Mouse (Mus musculus) left cerebral cortex, adult 2 months (tissue): Measurements from ENCODE around the gene Pnmt. TPM values are rescaled to one million over a fixed set of nuclear protein-coding genes. Genes with fewer than 3 reads are reported as not detected.

Source experiments
- DNase-seq, 2 experiments: peaks; one replicate each; pipeline ENCODE4 v3.0.0; 2021 to 2022; ENCODE audit warnings: low spot score in 2 of 2, mixed read lengths in 1 of 2; ENCODE audit errors: extremely low spot score in 1 of 2
- H3K27ac ChIP-seq: fragments of 200-600 bp; 2 replicates; pipeline ENCODE4 v1.8.1; 2022
- H3K4me3 ChIP-seq: fragments of 200-600 bp; 2 replicates; pipeline ENCODE4 v1.8.1; 2022
- CTCF ChIP-seq: fragments of 200-600 bp; IDR thresholded peaks from 2 replicates; pipeline ENCODE4 v1.8.1; 2022; ENCODE audit warnings: antibody characterized with exemption, mild to moderate bottlenecking, moderate library complexity
- intact Hi-C: fragments of 180-260 bp; cut with DNase I; formaldehyde crosslinking; loops from one replicate; pipeline ENCODE4 v1.15.1; 2025
- total RNA-seq, 2 experiments: library from RNA; stranded (reverse); gene quantifications; 2 replicates each; pipeline ENCODE4 v1.2.3; 2021

Pnmt gene
- total RNA-seq, 2 experiments from 2014 or later = 0.51 TPM; not detected in 1

DNA sequence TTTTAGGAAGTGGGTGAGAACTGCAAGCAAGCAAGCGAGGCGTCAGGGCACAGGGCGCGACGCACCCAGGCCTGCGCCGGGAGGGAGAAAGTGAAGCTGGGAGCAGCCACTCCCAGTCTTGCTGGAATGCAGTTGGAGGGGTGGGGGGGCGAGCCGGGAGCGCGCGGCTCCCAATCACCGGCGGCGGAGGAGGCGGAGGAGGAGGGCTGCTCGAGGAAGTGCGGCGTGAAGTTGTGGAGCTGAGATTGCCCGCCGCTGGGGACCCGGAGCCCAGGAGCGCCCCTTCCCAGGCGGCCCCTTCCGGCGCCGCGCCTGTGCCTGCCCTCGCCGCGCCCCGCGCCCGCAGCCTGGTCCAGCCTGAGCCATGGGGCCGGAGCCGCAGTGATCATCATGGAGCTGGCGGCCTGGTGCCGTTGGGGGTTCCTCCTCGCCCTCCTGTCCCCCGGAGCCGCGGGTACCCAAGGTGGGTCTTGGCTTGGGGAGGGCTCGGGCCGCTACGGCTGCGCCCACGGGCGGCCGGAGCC, 26.1 kb downstream of the Pnmt start, which contains the start of gene Erbb2:
Gene Erbb2, plus strand, starts transcription at position 198 of the 524 bp plus-strand sequence.
- H3K27ac ChIP-seq = no peak within 1 kb of the TSS
- peak; percentile 26 to 41 for DNase-seq
- intact Hi-C loops = no loop called here

DNA sequence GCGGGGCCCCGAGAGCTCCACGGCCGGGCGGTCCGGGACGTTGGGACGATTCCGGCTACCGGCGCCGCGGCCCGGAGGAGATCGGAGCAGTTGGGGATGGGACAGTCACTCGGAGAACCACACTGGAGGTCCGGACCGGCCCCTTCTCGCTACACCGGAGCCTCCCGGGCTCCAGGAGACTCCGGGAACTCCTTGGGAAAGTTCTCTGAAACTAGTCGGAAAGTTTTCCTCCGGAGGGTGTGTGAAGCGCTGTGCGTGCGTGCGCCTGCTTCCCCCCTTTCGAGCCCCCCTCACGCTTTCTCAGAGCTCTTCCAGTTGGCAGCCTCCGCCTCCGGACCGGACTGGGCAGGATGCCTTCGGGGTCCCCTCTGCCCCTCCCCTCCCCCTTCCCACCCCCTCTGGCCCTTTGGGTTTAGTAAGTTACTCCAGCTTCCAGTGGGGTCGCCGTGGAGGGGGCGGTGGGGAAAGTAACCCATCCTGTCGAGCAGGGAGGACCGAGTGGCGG, 26.6 kb downstream of the Pnmt start:
- H3K27ac ChIP-seq = no peak overlapping the region
- no peak for TF ChIP-seq CTCF
- intact Hi-C loops = no loop called here
- peak overlapping the region; percentile 46 for H3K4me3 ChIP-seq
- DNase-seq = no peak

More for the DNA sequence above, 26.1 kb downstream of the Pnmt start, which contains the start of gene Erbb2:
- no peak for TF ChIP-seq CTCF
- H3K4me3 ChIP-seq = peak within 1 kb of the TSS; percentile 46

DNA sequence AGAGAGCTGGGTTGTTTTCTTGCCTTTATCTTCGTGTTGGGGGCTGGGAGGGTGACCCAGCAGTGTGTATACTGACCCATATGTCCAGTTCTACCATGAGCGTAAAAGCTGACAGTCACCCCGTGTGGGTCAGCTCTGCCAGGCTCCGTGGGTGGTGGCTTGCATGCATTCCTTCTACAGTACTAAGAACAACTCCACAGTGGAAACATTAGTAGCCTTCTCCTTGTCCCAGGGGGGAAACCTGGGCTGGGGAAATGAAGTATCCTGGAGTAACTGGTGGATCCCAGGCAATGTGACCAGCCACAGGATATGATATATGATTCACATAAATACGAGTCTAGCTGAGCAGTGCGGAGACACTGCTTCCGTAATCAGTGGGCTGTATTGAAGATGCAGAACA, 27.5 kb downstream of the Pnmt start:
- H3K4me3 ChIP-seq = no peak overlapping the region
- no peak for TF ChIP-seq CTCF
- intact Hi-C loops = no loop called here
- no peak overlapping the region for H3K27ac ChIP-seq
- no peak for DNase-seq

DNA sequence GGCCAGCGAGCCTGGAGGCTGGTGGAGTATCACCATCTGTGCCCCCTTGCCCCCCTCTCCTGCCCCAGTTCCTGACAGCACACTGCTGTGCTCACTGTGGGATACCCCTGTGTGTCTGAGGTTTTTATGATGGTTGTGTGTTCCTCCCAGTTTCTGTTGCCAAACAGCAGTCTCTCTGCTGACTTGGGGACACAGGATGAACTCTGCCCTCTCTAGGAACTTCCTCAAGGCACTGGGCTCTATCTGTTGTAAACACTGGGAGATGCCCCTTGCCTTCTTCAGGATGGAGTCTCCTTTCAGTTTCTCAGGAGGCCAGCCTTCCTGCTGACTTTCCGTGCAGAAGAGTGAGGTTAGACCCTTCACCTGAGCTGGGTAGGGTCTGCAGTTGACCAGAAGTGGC, 27.9 kb downstream of the Pnmt start:
- TF ChIP-seq CTCF = no peak
- intact Hi-C loops = no loop called here
- Histone ChIP-seq H3K27ac (no peak overlapping the region), H3K4me3 (no peak overlapping the region)
- no peak for DNase-seq

DNA sequence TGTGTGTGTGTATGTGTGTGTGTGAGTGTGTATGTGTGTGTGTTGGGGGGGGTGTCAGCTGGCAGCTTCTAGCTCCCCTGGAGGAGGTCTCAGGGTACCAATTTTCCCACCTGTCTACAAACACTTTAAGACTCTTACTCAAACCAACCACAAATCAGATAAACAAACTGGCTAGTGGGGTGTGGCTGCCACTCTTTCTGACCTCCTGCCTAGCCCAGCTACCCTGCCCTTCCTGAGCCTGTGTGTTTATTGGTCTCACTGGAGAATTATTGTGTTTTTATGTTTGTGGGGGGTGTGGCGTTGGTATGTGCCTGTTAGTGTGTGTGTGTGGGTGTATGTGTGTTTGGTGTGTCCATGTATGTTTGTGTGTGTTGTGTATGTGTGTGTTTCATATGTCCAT, 30.8 kb downstream of the Pnmt start:
- H3K27ac ChIP-seq = no peak overlapping the region
- intact Hi-C loops = no loop called here
- no peak overlapping the region for H3K4me3 ChIP-seq
- no peak for DNase-seq
- no peak for TF ChIP-seq CTCF

DNA sequence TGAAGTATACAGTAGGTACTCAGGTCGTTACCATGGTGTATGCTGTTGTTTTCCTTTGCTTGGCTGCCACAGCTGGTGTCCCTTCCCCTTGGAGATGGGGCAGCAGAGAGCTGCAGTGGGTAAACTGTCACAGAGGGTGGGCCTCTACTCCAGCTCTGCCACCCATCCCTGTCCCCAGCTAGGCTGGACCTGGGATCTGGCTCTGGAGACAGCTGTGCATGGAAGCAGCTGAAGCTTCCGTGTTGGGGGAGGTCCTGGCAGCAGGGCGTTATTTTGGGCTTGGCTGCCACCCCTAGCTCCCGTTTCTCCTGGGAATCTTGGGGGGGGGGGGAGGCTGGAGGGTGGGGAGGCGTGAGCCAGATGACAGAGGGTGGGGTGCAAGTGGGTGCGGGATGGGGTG, 32.0 kb downstream of the Pnmt start:
- intact Hi-C loops = no loop called here
- no peak for TF ChIP-seq CTCF
- H3K4me3 ChIP-seq = no peak overlapping the region
- no peak for DNase-seq
- no peak overlapping the region for H3K27ac ChIP-seq

DNA sequence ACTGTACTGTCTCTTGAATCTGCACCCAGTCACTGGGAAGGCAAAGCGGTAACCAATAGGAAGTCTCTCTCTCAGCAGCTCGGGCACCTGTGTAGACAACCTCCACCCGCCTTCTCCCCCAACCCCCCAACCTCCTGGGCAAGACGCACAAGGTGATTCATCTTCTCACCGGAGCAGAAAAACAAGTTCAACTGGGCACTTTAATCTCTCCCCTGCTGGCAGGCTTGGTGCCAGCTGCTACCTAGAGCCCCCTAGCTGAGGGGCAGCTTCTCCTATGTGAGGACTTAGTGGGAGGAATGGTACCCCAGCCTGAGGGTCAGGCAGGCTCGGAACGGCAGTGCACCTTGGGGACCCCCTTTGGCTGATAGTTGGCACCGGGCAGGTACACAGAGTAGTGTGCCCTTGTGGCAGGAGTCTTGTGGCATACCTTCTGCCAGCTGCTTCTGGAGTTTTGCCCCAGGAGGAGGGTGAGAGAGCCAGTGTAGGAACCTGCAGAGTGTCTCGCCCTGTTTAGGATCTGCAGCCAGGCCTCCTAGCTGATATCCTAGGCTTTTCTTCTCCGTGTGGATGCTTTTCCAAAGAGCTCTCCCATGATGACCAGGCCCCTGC, 32.8 kb downstream of the Pnmt start:
- TF ChIP-seq CTCF = no peak
- H3K4me3 ChIP-seq = no peak overlapping the region
- intact Hi-C loops = no loop called here
- DNase-seq = no peak
- H3K27ac ChIP-seq = no peak overlapping the region

DNA sequence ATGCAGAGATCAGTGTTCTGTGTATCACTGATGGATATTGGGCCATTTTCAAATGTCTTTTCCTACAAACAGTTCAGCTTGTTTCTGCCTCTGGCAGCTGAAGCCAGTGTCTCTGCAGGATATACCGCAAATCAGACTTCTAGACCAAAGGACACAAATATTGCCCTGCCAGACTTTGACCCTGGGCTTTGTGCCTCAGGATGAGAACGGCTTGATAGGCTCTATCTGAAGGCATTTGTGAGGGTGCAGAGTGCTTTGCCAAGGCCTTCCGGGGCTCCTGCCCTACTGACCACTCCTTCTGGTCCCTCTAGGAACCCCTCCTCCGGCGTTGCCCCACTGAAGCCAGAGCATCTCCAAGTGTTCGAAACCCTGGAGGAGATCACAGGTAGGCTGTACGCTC, 40.3 kb downstream of the Pnmt start:
- no peak for TF ChIP-seq CTCF
- DNase-seq = no peak
- H3K4me3 ChIP-seq = no peak overlapping the region
- intact Hi-C loops = no loop called here
- no peak overlapping the region for H3K27ac ChIP-seq

DNA sequence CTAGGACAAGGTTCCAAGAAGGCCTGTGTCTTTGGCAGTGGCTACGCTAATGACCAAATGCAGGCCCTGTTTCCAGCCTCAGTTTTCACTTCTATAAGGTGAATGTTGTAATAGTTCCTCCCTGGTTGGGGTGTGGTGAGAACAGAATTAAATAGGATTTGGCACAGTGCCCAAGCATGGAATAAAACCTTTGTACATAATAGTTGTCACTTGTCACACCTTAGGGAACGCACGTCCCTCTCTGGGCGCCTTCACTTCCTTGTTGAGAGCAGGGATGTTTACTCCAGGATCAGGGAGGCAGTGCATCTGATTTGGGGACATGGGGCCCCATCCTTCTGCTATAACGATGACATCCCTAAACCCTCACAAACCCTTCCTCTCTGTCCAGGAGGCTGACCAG, 42.2 kb downstream of the Pnmt start:
- no peak for DNase-seq
- H3K27ac ChIP-seq = no peak overlapping the region
- no peak for TF ChIP-seq CTCF
- no peak overlapping the region for H3K4me3 ChIP-seq
- intact Hi-C loops = no loop called here

DNA sequence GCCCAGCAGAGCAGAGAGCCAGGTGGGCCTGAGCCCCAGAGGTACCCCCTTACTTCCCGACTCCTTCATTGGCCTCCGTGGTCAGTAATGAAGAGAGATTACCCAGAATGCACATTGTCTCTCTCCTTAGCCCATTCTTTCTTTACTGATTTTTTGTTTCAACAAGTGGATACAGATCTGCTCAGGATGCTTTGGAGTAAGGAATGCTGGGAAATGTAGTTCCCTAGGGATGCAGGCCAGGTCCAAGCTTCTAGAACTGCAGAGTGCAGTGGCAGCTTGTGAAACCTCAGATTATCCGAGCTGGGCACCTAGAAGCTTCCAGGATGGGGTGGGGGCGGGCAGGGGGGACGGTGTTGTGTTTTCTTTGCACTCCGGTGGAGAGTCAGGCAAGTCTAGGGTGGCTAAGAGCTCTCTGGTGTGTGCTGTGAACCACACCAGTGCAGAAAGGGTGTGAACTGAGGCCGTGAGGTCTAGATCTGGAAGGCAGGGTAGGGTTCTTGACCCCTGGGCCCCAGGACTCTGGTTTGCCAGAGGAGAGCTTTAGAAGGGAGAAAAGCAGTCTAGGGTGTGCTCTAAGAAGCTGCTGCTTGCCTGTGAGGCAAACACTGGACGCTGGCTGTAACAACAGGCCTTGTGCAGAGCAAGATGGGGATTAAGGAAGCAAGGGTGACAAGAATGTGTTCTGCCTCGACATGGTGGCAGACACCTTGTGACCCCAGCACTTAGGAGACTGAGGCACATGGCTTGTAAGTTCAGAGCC, 45.7 kb downstream of the Pnmt start:
- intact Hi-C loops = no loop called here
- no peak for DNase-seq
- Histone ChIP-seq H3K4me3 (no peak overlapping the region), H3K27ac (no peak overlapping the region)
- no peak for TF ChIP-seq CTCF

DNA sequence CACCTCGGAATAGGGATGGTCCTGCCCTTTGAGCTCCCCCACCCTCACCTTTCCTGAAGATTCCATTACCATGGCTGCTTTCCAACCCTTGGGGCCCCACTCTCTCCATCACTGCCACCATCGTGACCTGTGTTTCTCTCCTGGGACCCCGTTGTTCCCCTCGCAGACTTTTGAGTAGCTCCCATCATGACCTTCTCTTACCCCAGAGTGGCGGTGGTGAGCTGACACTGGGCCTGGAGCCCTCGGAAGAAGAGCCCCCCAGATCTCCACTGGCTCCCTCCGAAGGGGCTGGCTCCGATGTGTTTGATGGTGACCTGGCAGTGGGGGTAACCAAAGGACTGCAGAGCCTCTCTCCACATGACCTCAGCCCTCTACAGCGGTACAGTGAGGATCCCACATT, 49.5 kb downstream of the Pnmt start:
- no peak overlapping the region for H3K27ac ChIP-seq
- TF ChIP-seq CTCF = no peak
- no peak overlapping the region for H3K4me3 ChIP-seq
- no peak for DNase-seq
- intact Hi-C loops = loop anchor here (5.0 kb wide), 1 partner anchor 78 kb away; the partner anchor contains the start of gene Stard3

DNA sequence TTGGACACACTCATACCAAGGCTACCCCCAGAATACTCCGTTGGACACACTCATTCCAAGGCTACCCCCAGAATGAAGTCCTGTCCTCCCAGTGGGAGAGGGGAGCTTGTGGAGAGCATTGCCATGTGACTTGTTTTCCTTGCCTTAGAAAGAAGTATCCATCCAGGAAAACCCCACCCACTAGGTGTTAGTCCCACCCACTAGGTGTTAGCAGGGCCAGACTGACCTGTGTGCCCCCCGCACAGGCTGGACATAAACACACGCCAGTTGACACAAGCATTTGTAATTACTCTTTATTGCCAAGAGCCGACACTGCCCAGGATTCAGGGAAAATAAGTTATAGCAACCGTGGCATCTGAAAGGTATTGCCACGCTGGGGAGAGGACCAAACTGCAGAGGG, 51.2 kb downstream of the Pnmt start:
- no peak overlapping the region for H3K27ac ChIP-seq
- TF ChIP-seq CTCF = no peak
- no peak overlapping the region for H3K4me3 ChIP-seq
- DNase-seq = no peak
- intact Hi-C loops = loop anchor here (5.0 kb wide), 1 partner anchor 80 kb away; the partner anchor contains the start of gene Stard3

Other genes with a start within 250 kb of the Pnmt start
- 10 to 100 TPM; 33.2 to 33.6 TPM for gene Fbxl20, start 236.0 kb upstream of the Pnmt start, total RNA-seq
- 10 to 100 TPM; 54.9 to 55.1 TPM for gene Med1, start 193.2 kb upstream of the Pnmt start, total RNA-seq
- 10 to 100 TPM; 40.0 to 40.3 TPM for gene Cdk12, start 183.4 kb upstream of the Pnmt start, total RNA-seq
- gene Neurod2, start 56.8 kb upstream of the Pnmt start, total RNA-seq = 10 to 100 TPM; 70.2 to 76.3 TPM
- gene Ppp1r1b, start 38.0 kb upstream of the Pnmt start, total RNA-seq = 100 to 1,000 TPM; 146 to 208 TPM
- gene Stard3, start 28.1 kb upstream of the Pnmt start, total RNA-seq = 10 to 100 TPM; 35.7 to 42.4 TPM
- 1 to 10 TPM; 8.7 to 10.0 TPM for gene Tcap, start 2.6 kb upstream of the Pnmt start, total RNA-seq
- 10 to 100 TPM; 10.2 to 11.9 TPM for gene Pgap3, start 14.0 kb downstream of the Pnmt start, total RNA-seq
- gene Erbb2, start 26.0 kb downstream of the Pnmt start, total RNA-seq = 1 to 10 TPM; 1.8 to 1.9 TPM
- gene Mien1, start 52.5 kb downstream of the Pnmt start, total RNA-seq = 100 to 1,000 TPM; 100 to 106 TPM
- 1 to 10 TPM; 2.0 to 2.5 TPM for gene Grb7, start 59.9 kb downstream of the Pnmt start, total RNA-seq
- gene Ikzf3, start 159.6 kb downstream of the Pnmt start, total RNA-seq = under 1 TPM; 0.11 to 0.33 TPM
- gene Zpbp2, start 164.6 kb downstream of the Pnmt start, total RNA-seq = not detected
- gene Ormdl3, start 200.9 kb downstream of the Pnmt start, total RNA-seq = 10 to 100 TPM; 45.9 to 47.9 TPM
- gene Lrrc3c, start 211.8 kb downstream of the Pnmt start, total RNA-seq = not detected
- gene Gm12355, start 239.2 kb downstream of the Pnmt start, total RNA-seq = 10 to 100 TPM in 1 of 2 experiments, 1 to 10 TPM in 1; 8.8 to 12.1 TPM
- under 1 TPM; 0.23 to 0.27 TPM for gene Gsdma3, start 239.9 kb downstream of the Pnmt start, total RNA-seq